ENCODE assay signal across 21 mouse cellular contexts in the genomic region with DNA sequence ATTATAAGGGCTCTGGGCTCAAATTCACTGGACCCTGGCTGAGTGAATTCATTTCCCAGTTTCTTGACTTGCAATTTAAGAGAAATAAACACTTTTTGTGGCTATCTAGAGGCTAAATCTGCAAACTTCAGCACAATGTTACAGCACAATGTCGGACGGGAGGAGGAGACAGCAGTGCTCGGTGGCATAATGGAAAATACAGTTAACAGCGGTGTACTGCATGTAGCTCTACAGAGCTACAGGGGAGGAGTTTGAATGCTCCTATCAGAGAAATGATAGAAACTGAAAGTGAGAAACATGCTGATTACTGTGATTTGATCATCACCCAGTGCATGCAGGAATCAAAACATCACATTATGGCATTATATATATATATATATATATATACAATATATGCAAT.
"Had no signal": no experiment of that assay in that cellular context is flagged by ENCODE, and none has a peak within 500 bp of the region (broad histone marks: within the 10 kb centered on the region; RNA-seq: fewer than 3 reads in every experiment).

No protein-coding gene starts in this region.

- H3K36me3 ChIP-seq: kidney, embryonic 15.5 days; limb, embryonic 12.5 days; limb, embryonic 15.5 days; neural tube, embryonic 13.5 days; stomach, embryonic 15.5 days had no signal

- H3K4me1 ChIP-seq: limb, embryonic 15.5 days; stomach, embryonic 15.5 days had no signal

- H3K27ac ChIP-seq: kidney, embryonic 15.5 days; left cerebral cortex, adult 2 months; limb, embryonic 12.5 days; limb, embryonic 15.5 days; liver, embryonic 14.5 days; macrophage; neural tube, embryonic 13.5 days; stomach, embryonic 15.5 days had no signal

- H3K9ac ChIP-seq: kidney, embryonic 15.5 days; limb, embryonic 12.5 days; limb, embryonic 15.5 days; liver, embryonic 14.5 days; liver, postnatal 0 days; lung, embryonic 14.5 days; neural tube, embryonic 13.5 days; stomach, embryonic 15.5 days had no signal

- ATAC-seq: liver, postnatal 0 days; lung, postnatal 0 days had no signal

- DNase-seq: kidney, adult 8-10 months; kidney, postnatal 10 days; kidney, postnatal 36 days; layer of hippocampus, postnatal 36 days; left cerebral cortex, postnatal 4 days; liver, postnatal 0 days; lung, embryonic 14.5 days; midbrain, embryonic 14.5 days; thymus, postnatal 25 days had no signal

- H3K4me2 ChIP-seq: kidney, embryonic 15.5 days; limb, embryonic 12.5 days; limb, embryonic 15.5 days; liver, embryonic 11.5 days; lung, embryonic 14.5 days; midbrain, embryonic 11.5 days; neural tube, embryonic 13.5 days; stomach, embryonic 15.5 days had no signal

- H3K27me3 ChIP-seq: kidney, embryonic 15.5 days; limb, embryonic 12.5 days; limb, embryonic 15.5 days; megakaryocyte, embryonic 14.5 days; neural tube, embryonic 13.5 days; stomach, embryonic 15.5 days had no signal

- H3K9me3 ChIP-seq: kidney, embryonic 15.5 days; limb, embryonic 12.5 days; limb, embryonic 15.5 days; megakaryocyte, embryonic 14.5 days; neural tube, embryonic 13.5 days; stomach, embryonic 15.5 days had no signal

- H3K4me3 ChIP-seq: kidney, embryonic 15.5 days; left cerebral cortex, adult 2 months; limb, embryonic 12.5 days; limb, embryonic 15.5 days; megakaryocyte, embryonic 14.5 days; neural tube, embryonic 13.5 days; stomach, embryonic 15.5 days had no signal
